Mouse (Mus musculus) hindbrain, embryonic 11.5 days (tissue): ENCODE results near the gene Fkrp. TPM values are rescaled to one million over a fixed set of nuclear protein-coding genes. Genes with fewer than 3 reads are reported as not detected.

Experiments used
- ATAC-seq: fragments of 200-750 bp; cut with Nextera tagmentation; 2 replicates; pipeline ENCODE4 v1.8.0; 2017; ENCODE audit warnings: mild to moderate bottlenecking, moderate TSS enrichment, moderate library complexity; ENCODE audit not compliant: low FRiP score
- DNase-seq: peaks from one replicate; pipeline ENCODE4 v3.0.0-alpha.2; 2015; ENCODE audit warnings: low spot score
- H3K27ac ChIP-seq: fragments of 300-500 bp; sonication (generic); 2 replicates; pipeline ENCODE4 v1.5.1; 2014; ENCODE audit warnings: mild to moderate bottlenecking, low read depth, low read length
- H3K27me3 ChIP-seq: fragments of 300-500 bp; sonication (generic); 2 replicates; pipeline ENCODE4 v1.6.1; 2014; ENCODE audit warnings: mild to moderate bottlenecking, low read length, moderate library complexity, mixed read lengths; ENCODE audit not compliant: control insufficient read depth, insufficient read depth
- H3K36me3 ChIP-seq: fragments of 300-500 bp; sonication (generic); 2 replicates; pipeline ENCODE4 v1.6.1; 2014; ENCODE audit warnings: mild to moderate bottlenecking, low read length, moderate library complexity, mixed read lengths; ENCODE audit not compliant: control insufficient read depth, insufficient read depth
- H3K4me1 ChIP-seq: fragments of 300-500 bp; sonication (generic); replicated peaks from 2 replicates; pipeline ENCODE4 v1.6.1; 2014; ENCODE audit warnings: low read length, mixed read lengths; ENCODE audit not compliant: control insufficient read depth, insufficient read depth
- H3K4me2 ChIP-seq: fragments of 300-500 bp; sonication (generic); replicated peaks from 2 replicates; pipeline ENCODE4 v1.6.1; 2014; ENCODE audit warnings: mild to moderate bottlenecking, low read depth, low read length
- H3K4me3 ChIP-seq: fragments of 300-500 bp; sonication (generic); 2 replicates; pipeline ENCODE4 v1.5.1; 2014; ENCODE audit warnings: low read depth, low read length
- H3K9ac ChIP-seq: fragments of 300-500 bp; sonication (generic); 2 replicates; pipeline ENCODE4 v1.6.1; 2014; ENCODE audit warnings: low read depth, low read length
- H3K9me3 ChIP-seq: fragments of 300-500 bp; sonication (generic); 2 replicates; pipeline ENCODE4 v1.6.1; 2016; ENCODE audit warnings: low read length; ENCODE audit not compliant: control insufficient read depth
- WGBS: fragments of 180-500 bp; shearing (Covaris S2); extraction: QIAGEN DNeasy Blood & Tissue Kit; methylation state at CpG from one replicate; pipeline ENCODE4 v1.1.7; 2014; 5-methylcytosine and 5-hydroxymethylcytosine counted together
- polyA plus RNA-seq: library from polyadenylated mRNA; unstranded; fragments of >200 nt; fragmentation: Nextera tagmentation; extraction: Ambion mirVana; gene quantifications from 2 replicates; pipeline ENCODE4 v1.2.1, GENCODE M21; 2014

The Fkrp gene
- polyA plus RNA-seq, 1 experiment from 2014 or later: 21.9 TPM

DNA sequence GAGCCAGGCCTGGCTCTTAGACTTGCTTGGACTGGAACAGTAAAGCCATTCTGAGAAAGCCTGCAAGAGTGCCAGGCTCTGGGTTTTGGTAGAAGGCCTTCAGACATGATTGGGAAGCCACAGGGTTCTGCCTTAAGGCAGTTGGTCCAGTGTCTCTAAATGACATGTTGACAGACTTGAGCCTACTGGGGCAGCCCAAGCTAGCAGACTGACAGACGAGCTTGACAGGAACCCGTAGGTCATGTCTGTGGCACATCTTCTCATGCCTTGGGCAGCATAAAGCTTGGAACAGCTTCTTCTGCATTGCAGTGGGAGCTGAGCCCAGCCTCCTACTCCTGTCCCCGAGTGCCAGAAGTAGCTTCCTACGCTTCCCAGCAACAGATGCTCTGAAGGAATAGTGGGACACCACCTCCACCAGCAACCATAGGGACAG, 5.2 kb upstream of the Fkrp start:
- Histone ChIP-seq H3K36me3 (peaks cover 13% of the 10 kb centered on the region; the same call in 1 of the 2 replicates), H3K4me1 (peaks cover 14% of the 10 kb centered on the region), H3K27ac (no peak overlapping the region)

DNA sequence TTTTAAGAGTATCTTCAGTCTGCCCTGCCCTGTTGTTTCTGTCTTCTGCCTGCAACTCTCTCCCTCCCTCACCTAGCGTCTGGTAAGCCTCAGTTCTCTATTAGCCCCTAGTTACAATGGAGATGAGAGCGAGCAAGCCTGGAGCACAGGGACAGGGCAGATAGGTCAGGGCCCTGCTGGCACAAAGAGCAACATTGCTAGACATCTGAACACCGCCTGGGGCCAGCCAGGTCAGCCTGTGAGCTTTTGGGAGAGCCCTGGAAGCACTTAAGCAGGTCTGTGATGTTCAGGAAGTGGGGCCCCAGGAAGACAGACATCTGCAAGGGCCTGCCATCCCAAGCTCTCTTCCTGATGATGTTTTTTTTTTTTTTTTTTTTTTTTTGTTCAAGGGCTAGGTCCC, 4.6 kb upstream of the Fkrp start:
- H3K27ac ChIP-seq: no peak overlapping the region
- H3K4me3 ChIP-seq: no peak overlapping the region
- no peaks in the 10 kb centered on the region for H3K27me3 ChIP-seq
- peaks cover 12% of the 10 kb centered on the region; the same call in 1 of the 2 replicates for H3K36me3 ChIP-seq
- peaks cover 14% of the 10 kb centered on the region for H3K4me1 ChIP-seq
- no peak overlapping the region for H3K9ac ChIP-seq
- 17% methylated on average over 3 of the region's 3 CpGs for WGBS
- DNase-seq (no peak), ATAC-seq (no peak)
- H3K4me2 ChIP-seq: no peak overlapping the region
- no peaks in the 10 kb centered on the region for H3K9me3 ChIP-seq

More for the DNA sequence above, 5.2 kb upstream of the Fkrp start:
- no peak overlapping the region for H3K4me3 ChIP-seq
- no peaks in the 10 kb centered on the region for H3K27me3 ChIP-seq
- WGBS: 77% methylated on average over 4 of the region's 4 CpGs
- ATAC-seq (no peak), DNase-seq (no peak)
- no peak overlapping the region for H3K9ac ChIP-seq
- H3K9me3 ChIP-seq: no peaks in the 10 kb centered on the region
- no peak overlapping the region for H3K4me2 ChIP-seq

GRCm38 (mm10) chr7:16820271-16820763, 3.8 kb upstream of the Fkrp start:
- Histone ChIP-seq H3K27me3 (no peaks in the 10 kb centered on the region), H3K9ac (no peak overlapping the region), H3K4me2 (no peak overlapping the region), H3K9me3 (no peaks in the 10 kb centered on the region), H3K4me1 (peaks cover 19% of the 10 kb centered on the region), H3K4me3 (no peak overlapping the region), H3K27ac (no peak overlapping the region), H3K36me3 (peaks cover 5% of the 10 kb centered on the region; the same call in 1 of the 2 replicates)
- ATAC-seq (no peak), DNase-seq (no peak)
- 71% methylated on average over 5 of the region's 5 CpGs for WGBS

DNA sequence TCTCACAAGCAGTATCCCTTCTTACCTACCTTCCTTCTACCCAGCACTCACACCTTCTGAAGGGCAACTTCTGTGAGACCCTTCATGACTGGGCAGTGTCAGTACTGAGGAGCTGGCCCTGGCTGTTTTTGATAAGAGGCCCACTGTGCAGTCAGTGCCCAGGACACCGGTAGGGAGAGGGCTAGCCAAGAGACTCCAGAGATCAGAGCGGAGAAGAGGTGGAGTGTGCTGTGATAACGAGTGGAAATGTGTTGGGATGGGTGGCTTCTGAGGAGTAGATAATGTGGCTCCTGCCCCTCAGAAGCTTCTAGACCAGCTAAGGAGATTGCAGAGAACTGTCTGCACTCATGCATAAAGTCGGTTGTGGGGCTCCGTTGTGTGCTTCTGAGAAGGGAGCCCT, 3.3 kb upstream of the Fkrp start:
- Histone ChIP-seq H3K27ac (no peak overlapping the region), H3K9ac (no peak overlapping the region), H3K9me3 (no peaks in the 10 kb centered on the region), H3K36me3 (0 out of 2 replicates have a peak, but pooled peaks cover 2% of the 10 kb centered on the region), H3K4me1 (peaks cover 21% of the 10 kb centered on the region), H3K4me2 (no peak overlapping the region), H3K4me3 (no peak overlapping the region), H3K27me3 (no peaks in the 10 kb centered on the region)
- DNase-seq (no peak), ATAC-seq (no peak)
- 75% methylated on average over 5 of the region's 5 CpGs for WGBS

- WGBS: 68% methylated on average over 3 of the region's 3 CpGs
- peaks cover 21% of the 10 kb centered on the region for H3K4me1 ChIP-seq
- H3K36me3 ChIP-seq: 0 out of 2 replicates have a peak, but pooled peaks cover 2% of the 10 kb centered on the region
- H3K27me3 ChIP-seq: peaks cover 2% of the 10 kb centered on the region; the same call in 1 of the 2 replicates
- no peak overlapping the region for H3K27ac ChIP-seq
- DNase-seq: no peak
- no peak for ATAC-seq
- H3K9me3 ChIP-seq: no peaks in the 10 kb centered on the region
- H3K4me2 ChIP-seq: peak overlapping the region; percentile 92
- peak overlapping the region; percentile 98 for H3K4me3 ChIP-seq
- peak overlapping the region; percentile 100 for H3K9ac ChIP-seq
Observed at GRCm38 (mm10) chr7:16817693-16818092, 1.2 kb upstream of the Fkrp start.

GRCm38 (mm10) chr7:16816078-16816474, 456 bp downstream of the Fkrp start:
- WGBS: under 1% methylated on average over 15 of the region's 55 CpGs
- H3K9me3 ChIP-seq: no peaks in the 10 kb centered on the region
- peak overlapping the region; percentile 98 for H3K4me3 ChIP-seq
- ATAC-seq: peak; percentile 75
- H3K27me3 ChIP-seq: peaks cover 17% of the 10 kb centered on the region
- peaks cover 27% of the 10 kb centered on the region for H3K4me1 ChIP-seq
- peak overlapping the region; percentile 100 for H3K9ac ChIP-seq
- peak overlapping the region; percentile 99 for H3K27ac ChIP-seq
- peak overlapping the region; percentile 92 for H3K4me2 ChIP-seq
- peak; percentile 95 for DNase-seq
- no peaks in the 10 kb centered on the region for H3K36me3 ChIP-seq

DNA sequence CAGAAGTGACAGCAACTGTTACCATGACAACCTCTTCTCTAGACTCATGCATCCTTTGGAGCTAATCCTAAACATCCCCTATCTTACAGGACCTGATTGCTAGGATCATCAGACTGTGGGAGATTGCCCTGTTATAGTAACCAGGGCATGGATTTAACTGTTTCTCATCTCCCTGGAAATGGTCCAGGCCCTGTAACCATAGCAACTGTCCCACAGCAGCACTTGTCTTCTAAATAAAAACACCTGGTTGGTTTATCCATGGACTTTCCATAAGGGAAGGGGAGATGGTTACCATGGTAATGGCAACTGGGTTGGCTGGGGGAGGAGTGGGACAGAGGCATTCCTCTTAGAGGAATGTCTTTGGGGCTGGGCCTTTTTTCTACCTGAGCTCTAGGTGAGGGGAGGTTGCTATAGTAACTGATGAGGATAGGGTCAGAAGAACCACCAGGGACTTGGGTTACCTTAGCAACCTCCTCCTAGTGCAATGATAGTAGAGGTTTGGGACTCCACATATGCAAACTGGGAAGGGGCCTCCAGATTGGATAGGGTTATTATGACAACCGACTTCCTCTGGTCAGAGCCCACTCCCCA, 1.1 kb downstream of the Fkrp start, which contains the start of gene Strn4:
Gene Strn4 (plus strand): TSS at position 539 of the 591 bp plus-strand sequence.
- H3K4me1 ChIP-seq: peaks cover 33% of the 10 kb centered on the region

GRCm38 (mm10) chr7:16812505-16812904, 4.0 kb downstream of the Fkrp start:
- no peak overlapping the region for H3K4me2 ChIP-seq
- H3K27me3 ChIP-seq: peaks cover 25% of the 10 kb centered on the region
- peaks cover 24% of the 10 kb centered on the region for H3K4me1 ChIP-seq
- H3K9me3 ChIP-seq: no peaks in the 10 kb centered on the region
- ATAC-seq (no peak), DNase-seq (no peak)
- H3K4me3 ChIP-seq: no peak overlapping the region
- no peak overlapping the region for H3K9ac ChIP-seq
- no peak overlapping the region for H3K27ac ChIP-seq
- WGBS: 85% methylated on average over 2 of the region's 2 CpGs
- H3K36me3 ChIP-seq: 0 out of 2 replicates have a peak, but pooled peaks cover 4% of the 10 kb centered on the region

More for the DNA sequence above, 1.1 kb downstream of the Fkrp start, which contains the start of gene Strn4:
- H3K4me2 ChIP-seq: peak within 1 kb of the TSS; percentile 92
- peaks cover 23% of the 10 kb centered on the region for H3K27me3 ChIP-seq
- no peaks in the 10 kb centered on the region for H3K9me3 ChIP-seq
- 0% methylated on average over 1 of the region's 1 CpGs for WGBS
- H3K4me3 ChIP-seq: peak within 1 kb of the TSS; percentile 98
- H3K36me3 ChIP-seq: no peaks in the 10 kb centered on the region
- peak within 1 kb of the TSS; percentile 100 for H3K9ac ChIP-seq
- DNase-seq (peak; percentile 71), ATAC-seq (peak; percentile 80)
- peak within 1 kb of the TSS; percentile 99 for H3K27ac ChIP-seq

DNA sequence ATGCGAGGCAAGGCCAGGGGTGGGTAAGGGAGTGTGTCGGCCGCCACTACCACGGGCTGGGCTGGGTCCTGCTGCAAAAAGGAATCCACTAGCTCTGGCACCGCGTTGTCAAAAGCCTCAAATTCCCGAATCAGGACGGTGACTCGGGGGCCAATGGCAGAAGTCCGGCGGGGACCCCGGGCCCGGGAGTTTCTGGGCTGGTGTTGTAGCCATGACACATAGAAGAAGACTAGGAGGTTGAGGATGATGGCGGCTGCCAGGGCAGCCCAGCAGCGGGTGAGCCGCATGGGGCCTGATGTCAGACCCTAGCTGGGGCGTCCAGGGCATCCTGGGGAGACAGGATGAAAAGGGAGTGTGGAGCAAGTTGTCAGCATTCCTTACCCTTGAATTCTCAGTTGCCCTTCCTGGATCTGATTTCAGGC, 4.9 kb downstream of the Fkrp start:
- ATAC-seq: no peak
- Histone ChIP-seq H3K9me3 (no peaks in the 10 kb centered on the region), H3K9ac (peak overlapping the region; percentile 3)

More for the DNA sequence above, 4.9 kb downstream of the Fkrp start:
- Histone ChIP-seq H3K4me3 (peak overlapping the region; percentile 31), H3K27ac (peak overlapping the region; percentile 31; the same call in 1 of the 2 replicates), H3K36me3 (0 out of 2 replicates have a peak, but pooled peaks cover 4% of the 10 kb centered on the region), H3K27me3 (peaks cover 25% of the 10 kb centered on the region), H3K4me2 (peak overlapping the region; percentile 60), H3K4me1 (peaks cover 20% of the 10 kb centered on the region)
- no peak for DNase-seq
- 9% methylated on average over 17 of the region's 17 CpGs for WGBS
